Mouse (Mus musculus) retina, postnatal 7 days (tissue): Measurements from ENCODE around the gene Lrpap1.
A peak's percentile ranks its signal among the peaks of the same experiment; 100 is the strongest.

Source experiments
- DNase-seq: peaks from one replicate; pipeline ENCODE4 v3.0.0-alpha.2; 2012; ENCODE audit warnings: low read depth, low spot score

Lrpap1 gene

GRCm38 (mm10) chr5:35120024-35120423, 14.5 kb upstream of the Lrpap1 start:
- no peak for DNase-seq

GRCm38 (mm10) chr5:35118418-35118817, 12.9 kb upstream of the Lrpap1 start:
- DNase-seq: no peak

- no peak for DNase-seq
Observed at GRCm38 (mm10) chr5:35117633-35118032, 12.1 kb upstream of the Lrpap1 start.

- no peak for DNase-seq
Observed at GRCm38 (mm10) chr5:35116002-35116401, 10.4 kb upstream of the Lrpap1 start.

GRCm38 (mm10) chr5:35112444-35112843, 6.9 kb upstream of the Lrpap1 start:
- no peak for DNase-seq

- DNase-seq: no peak
Observed at GRCm38 (mm10) chr5:35105922-35106298, 344 bp upstream of the Lrpap1 start.

GRCm38 (mm10) chr5:35104183-35104959, 1.2 kb downstream of the Lrpap1 start:
- DNase-seq: no peak

GRCm38 (mm10) chr5:35103528-35103927, 2.0 kb downstream of the Lrpap1 start:
- DNase-seq: no peak

- DNase-seq: no peak
Observed at GRCm38 (mm10) chr5:35103086-35103485, 2.5 kb downstream of the Lrpap1 start.

- DNase-seq: no peak
Observed at GRCm38 (mm10) chr5:35091636-35092035, 13.9 kb downstream of the Lrpap1 start.

- DNase-seq: no peak
Observed at GRCm38 (mm10) chr5:35089614-35089963, 16.0 kb downstream of the Lrpap1 start.

- DNase-seq: peak; percentile 71
Observed at GRCm38 (mm10) chr5:35088785-35089613, 16.6 kb downstream of the Lrpap1 start.

- no peak for DNase-seq
Observed at GRCm38 (mm10) chr5:35084913-35085312, 20.7 kb downstream of the Lrpap1 start.

- no peak for DNase-seq
Observed at GRCm38 (mm10) chr5:35079101-35079500, 26.5 kb downstream of the Lrpap1 start.

- DNase-seq: no peak
Observed at GRCm38 (mm10) chr5:35076369-35076768, 29.2 kb downstream of the Lrpap1 start.

- DNase-seq: no peak
Observed at GRCm38 (mm10) chr5:35073992-35074391, 31.6 kb downstream of the Lrpap1 start.

GRCm38 (mm10) chr5:35073235-35073634, 32.3 kb downstream of the Lrpap1 start:
- DNase-seq: no peak

- DNase-seq: no peak
Observed at GRCm38 (mm10) chr5:35071855-35072254, 33.7 kb downstream of the Lrpap1 start.

- DNase-seq: no peak
Observed at GRCm38 (mm10) chr5:35070953-35071352, 34.6 kb downstream of the Lrpap1 start.

- no peak for DNase-seq
Observed at GRCm38 (mm10) chr5:35070314-35070713, 35.3 kb downstream of the Lrpap1 start.

GRCm38 (mm10) chr5:35069841-35070240, 35.7 kb downstream of the Lrpap1 start:
- no peak for DNase-seq

- DNase-seq: no peak
Observed at GRCm38 (mm10) chr5:35060098-35060497, 45.5 kb downstream of the Lrpap1 start.

GRCm38 (mm10) chr5:35058216-35058615, 47.4 kb downstream of the Lrpap1 start:
- DNase-seq: no peak
